Mouse (Mus musculus) forebrain, embryonic 15.5 days (tissue): ENCODE measurements around the gene Phf21a. TPM values are rescaled to one million over a fixed set of nuclear protein-coding genes. Genes with fewer than 3 reads are reported as not detected.
A peak's percentile ranks its signal among the peaks of the same experiment; 100 is the strongest.

Experiments
- ATAC-seq: fragments of 200-750 bp; cut with Nextera tagmentation; replicated peaks from 2 replicates; pipeline ENCODE4 v1.8.0; 2017; ENCODE audit warnings: mild to moderate bottlenecking, moderate TSS enrichment, moderate library complexity
- H3K27ac ChIP-seq: fragments of 300-500 bp; sonication (generic); replicated peaks from 2 replicates; pipeline ENCODE4 v1.5.1; 2015; ENCODE audit warnings: mild to moderate bottlenecking, inconsistent platforms
- H3K27me3 ChIP-seq: fragments of 300-500 bp; sonication (generic); 2 replicates; pipeline ENCODE4 v1.6.1; 2015; ENCODE audit warnings: inconsistent platforms
- H3K36me3 ChIP-seq: fragments of 300-500 bp; sonication (generic); 2 replicates; pipeline ENCODE4 v1.6.1; 2015; ENCODE audit warnings: mild to moderate bottlenecking, inconsistent platforms
- H3K4me1 ChIP-seq: fragments of 300-500 bp; sonication (generic); 2 replicates; pipeline ENCODE4 v1.6.1; 2015; ENCODE audit warnings: inconsistent platforms
- H3K4me2 ChIP-seq: fragments of 300-500 bp; sonication (generic); replicated peaks from 2 replicates; pipeline ENCODE4 v1.6.1; 2015; ENCODE audit warnings: mild to moderate bottlenecking, inconsistent platforms
- H3K4me3 ChIP-seq: fragments of 300-500 bp; sonication (generic); 2 replicates; pipeline ENCODE4 v1.5.1; 2015; ENCODE audit warnings: mild to moderate bottlenecking, inconsistent platforms
- H3K9ac ChIP-seq: fragments of 300-500 bp; sonication (generic); replicated peaks from 2 replicates; pipeline ENCODE4 v1.6.1; 2015; ENCODE audit warnings: mild to moderate bottlenecking, inconsistent platforms
- H3K9me3 ChIP-seq: fragments of 300-500 bp; sonication (generic); 2 replicates; pipeline ENCODE4 v1.6.1; 2016; ENCODE audit warnings: inconsistent platforms
- WGBS: fragments of 180-500 bp; shearing (Covaris S2); methylation state at CpG from one replicate; pipeline ENCODE4 v1.1.7; 2015; ENCODE audit warnings: mixed read lengths; 5-methylcytosine and 5-hydroxymethylcytosine counted together
- polyA plus RNA-seq: library from polyadenylated mRNA; unstranded; fragments of >200 nt; fragmentation: Nextera tagmentation; extraction: Ambion mirVana; gene quantifications from 2 replicates; pipeline ENCODE4 v1.2.1, GENCODE M21; 2015

The Phf21a gene
- polyA plus RNA-seq, 1 experiment from 2014 or later: 46.8 TPM

GRCm38 (mm10) chr2:92183613-92184076, 90.7 kb downstream of the Phf21a start:
- no peaks in the 10 kb centered on the region for H3K36me3 ChIP-seq
- H3K4me2 ChIP-seq: peak overlapping the region; percentile 96
- H3K4me3 ChIP-seq: peak overlapping the region; percentile 94
- no peaks in the 10 kb centered on the region for H3K9me3 ChIP-seq
- H3K4me1 ChIP-seq: peaks cover 36% of the 10 kb centered on the region
- peak; percentile 83 for ATAC-seq
- 2% methylated on average over 35 of the region's 40 CpGs for WGBS
- peak overlapping the region; percentile 87 for H3K9ac ChIP-seq
- peak overlapping the region; percentile 100 for H3K27ac ChIP-seq
- H3K27me3 ChIP-seq: no peaks in the 10 kb centered on the region

DNA sequence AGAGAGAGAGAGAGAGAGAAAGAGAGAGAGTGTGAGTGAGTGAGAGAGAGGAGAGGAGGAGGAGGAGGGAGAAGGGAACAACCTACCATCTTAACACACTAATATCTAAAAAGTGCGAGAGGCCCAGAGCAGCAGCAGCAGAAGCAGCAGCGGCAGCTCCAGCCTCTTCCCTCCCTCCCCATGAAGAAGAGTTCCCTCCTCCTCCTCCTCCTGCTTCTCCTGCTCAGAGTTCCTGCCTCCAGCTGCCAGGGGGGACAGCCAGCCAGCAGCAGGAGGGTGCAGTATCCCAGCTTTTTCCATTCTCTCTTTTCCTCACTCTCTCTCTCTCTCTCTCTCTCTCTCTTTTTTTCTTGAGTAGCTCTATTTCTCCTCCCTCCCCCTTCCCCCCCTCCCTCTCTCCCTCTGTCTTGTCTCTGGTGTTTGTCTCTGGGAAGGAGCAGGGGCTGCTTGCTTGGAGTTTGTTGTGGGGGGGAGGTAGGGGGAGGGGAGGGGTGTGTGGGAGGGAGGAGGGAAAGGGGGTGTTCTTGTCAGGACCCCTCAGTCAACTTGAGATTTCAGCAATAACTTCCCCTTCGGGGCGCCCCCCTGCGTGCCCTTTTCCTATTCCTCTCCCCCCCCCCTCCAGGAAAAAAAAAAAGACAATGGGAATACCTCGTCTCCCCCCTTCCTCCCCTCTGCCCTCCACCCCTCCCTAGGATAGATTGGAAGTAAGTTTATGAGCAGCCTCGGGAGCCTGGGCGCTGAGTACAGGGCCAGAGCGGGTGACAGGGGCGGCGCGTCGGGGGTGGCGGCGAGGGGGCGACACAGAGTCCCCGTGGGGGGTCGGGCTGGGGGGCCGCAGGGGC, 91.4 kb downstream of the Phf21a start:
- peak; percentile 38 for ATAC-seq
- Histone ChIP-seq H3K4me2 (peak overlapping the region; percentile 96), H3K4me3 (peak overlapping the region; percentile 94), H3K9me3 (no peaks in the 10 kb centered on the region), H3K27ac (peak overlapping the region; percentile 100), H3K9ac (peak overlapping the region; percentile 87), H3K27me3 (no peaks in the 10 kb centered on the region), H3K4me1 (peaks cover 43% of the 10 kb centered on the region), H3K36me3 (no peaks in the 10 kb centered on the region)
- under 1% methylated on average over 19 of the region's 19 CpGs for WGBS

DNA sequence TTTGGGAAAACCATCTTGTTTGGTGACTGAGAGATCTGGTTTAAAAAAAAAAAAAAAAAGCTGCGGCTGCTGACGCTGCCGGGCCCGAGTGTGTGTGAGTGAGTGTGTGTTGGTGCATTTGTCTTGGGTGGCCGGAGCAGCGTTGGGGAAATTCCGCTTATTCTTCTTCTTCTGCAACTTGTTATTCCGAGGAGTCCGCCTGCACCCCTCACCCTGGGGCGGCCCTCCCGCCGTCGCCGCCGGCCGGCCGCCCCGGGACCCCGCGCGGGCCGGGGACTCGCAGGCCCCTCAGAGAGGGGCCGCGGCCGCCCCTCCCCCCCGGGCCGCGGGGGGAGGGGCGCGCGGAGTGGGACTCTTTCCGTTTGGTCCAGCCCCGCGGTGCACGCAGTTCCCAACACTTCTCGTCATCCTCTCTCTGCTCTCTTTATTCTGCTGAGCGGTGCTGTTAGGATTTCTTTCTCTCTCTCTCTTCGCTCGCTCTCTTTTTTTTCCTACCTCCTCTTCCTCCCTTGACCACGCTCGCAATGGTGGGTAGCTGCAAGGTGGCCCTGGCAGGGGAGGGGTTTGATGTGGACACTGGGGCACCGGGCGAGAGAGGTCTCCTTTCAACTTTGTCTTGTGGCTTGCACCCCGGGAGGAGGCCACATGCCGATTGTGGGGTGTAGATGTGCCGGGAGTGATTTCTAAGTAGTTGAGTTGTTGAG, 92.3 kb downstream of the Phf21a start:
- ATAC-seq: peak; percentile 49
- 0% methylated on average over 43 of the region's 47 CpGs for WGBS

GRCm38 (mm10) chr2:92185766-92186450, 93.0 kb downstream of the Phf21a start:
- Histone ChIP-seq H3K36me3 (no peaks in the 10 kb centered on the region), H3K9ac (peak overlapping the region; percentile 87), H3K27ac (peak overlapping the region; percentile 100), H3K4me2 (peak overlapping the region; percentile 96), H3K27me3 (no peaks in the 10 kb centered on the region), H3K4me1 (peaks cover 56% of the 10 kb centered on the region), H3K4me3 (peak overlapping the region; percentile 94), H3K9me3 (no peaks in the 10 kb centered on the region)
- 3% methylated on average over 11 of the region's 11 CpGs for WGBS
- no peak for ATAC-seq

More for the DNA sequence above, 92.3 kb downstream of the Phf21a start:
- peak overlapping the region; percentile 87 for H3K9ac ChIP-seq
- H3K9me3 ChIP-seq: no peaks in the 10 kb centered on the region
- H3K4me2 ChIP-seq: peak overlapping the region; percentile 96
- peaks cover 50% of the 10 kb centered on the region for H3K4me1 ChIP-seq
- no peaks in the 10 kb centered on the region for H3K27me3 ChIP-seq
- H3K27ac ChIP-seq: peak overlapping the region; percentile 100
- peak overlapping the region; percentile 94 for H3K4me3 ChIP-seq
- H3K36me3 ChIP-seq: no peaks in the 10 kb centered on the region

- Histone ChIP-seq H3K27me3 (no peaks in the 10 kb centered on the region), H3K36me3 (no peaks in the 10 kb centered on the region), H3K4me2 (peak overlapping the region; percentile 96), H3K9ac (0 out of 2 replicates have a peak overlapping the region, but pooled peaks have one; percentile 13), H3K4me1 (peaks cover 56% of the 10 kb centered on the region), H3K27ac (no peak overlapping the region), H3K9me3 (no peaks in the 10 kb centered on the region), H3K4me3 (peak overlapping the region; percentile 94)
- ATAC-seq: no peak
- WGBS: 50% methylated on average over 6 of the region's 6 CpGs
Observed at GRCm38 (mm10) chr2:92187061-92187460, 94.1 kb downstream of the Phf21a start.

DNA sequence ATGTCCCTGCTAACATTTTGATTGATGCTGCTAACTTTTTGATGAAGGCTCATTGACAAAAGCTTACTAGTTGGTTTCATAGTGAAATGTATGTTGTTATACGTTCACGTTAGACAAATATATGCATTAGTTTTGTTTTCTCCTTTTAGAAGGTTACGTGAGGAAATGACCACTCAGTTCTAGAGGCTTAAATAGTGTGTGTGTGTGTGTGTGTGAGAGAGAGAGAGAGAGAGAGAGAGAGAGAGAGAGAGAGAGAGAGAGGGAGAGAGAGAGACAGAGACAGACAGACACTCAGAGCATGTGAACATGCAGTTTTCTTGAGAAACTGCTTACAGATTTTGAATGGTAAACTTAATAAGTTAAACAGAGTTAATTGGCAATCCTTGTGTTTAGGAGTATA, 95.8 kb downstream of the Phf21a start:
- Histone ChIP-seq H3K4me1 (peaks cover 54% of the 10 kb centered on the region), H3K4me3 (0 out of 2 replicates have a peak overlapping the region, but pooled peaks have one; percentile 6)
- WGBS: 47% methylated on average over 3 of the region's 3 CpGs

DNA sequence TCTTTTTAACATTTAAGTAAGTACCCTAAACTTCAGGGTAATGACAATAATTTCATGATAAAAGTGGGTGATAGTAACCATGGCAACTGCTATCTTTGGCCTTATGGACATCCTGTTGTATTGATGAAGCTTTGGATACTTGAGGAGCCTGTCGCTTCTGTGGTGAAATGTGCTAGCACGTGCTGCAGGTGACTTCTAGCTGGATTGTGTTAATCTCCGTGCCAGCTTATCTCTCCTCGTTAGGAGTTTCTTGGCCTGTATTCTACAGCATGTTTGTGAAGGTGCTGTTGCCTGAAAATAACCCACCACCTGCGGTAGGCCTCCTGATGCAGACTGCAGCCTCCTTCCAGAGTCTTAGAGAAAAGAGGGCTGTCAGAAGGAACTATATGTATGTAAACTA, 98.0 kb downstream of the Phf21a start:
- Histone ChIP-seq H3K9ac (no peak overlapping the region), H3K36me3 (no peaks in the 10 kb centered on the region), H3K27ac (no peak overlapping the region), H3K27me3 (no peaks in the 10 kb centered on the region), H3K4me3 (no peak overlapping the region), H3K4me2 (no peak overlapping the region), H3K9me3 (no peaks in the 10 kb centered on the region), H3K4me1 (peaks cover 48% of the 10 kb centered on the region)
- WGBS: 53% methylated on average over 5 of the region's 5 CpGs
- no peak for ATAC-seq

More for the DNA sequence above, 95.8 kb downstream of the Phf21a start:
- H3K4me2 ChIP-seq: peak overlapping the region; percentile 96
- no peaks in the 10 kb centered on the region for H3K9me3 ChIP-seq
- H3K27me3 ChIP-seq: no peaks in the 10 kb centered on the region
- ATAC-seq: no peak
- H3K9ac ChIP-seq: no peak overlapping the region
- no peaks in the 10 kb centered on the region for H3K36me3 ChIP-seq
- H3K27ac ChIP-seq: no peak overlapping the region

- Histone ChIP-seq H3K4me2 (no peak overlapping the region), H3K4me1 (peaks cover 37% of the 10 kb centered on the region), H3K27me3 (no peaks in the 10 kb centered on the region), H3K4me3 (no peak overlapping the region), H3K36me3 (no peaks in the 10 kb centered on the region), H3K27ac (no peak overlapping the region), H3K9me3 (no peaks in the 10 kb centered on the region), H3K9ac (no peak overlapping the region)
- ATAC-seq: peak; percentile 76
- WGBS: 72% methylated on average over 5 of the region's 5 CpGs
Observed at GRCm38 (mm10) chr2:92191826-92192581, 99.1 kb downstream of the Phf21a start.

DNA sequence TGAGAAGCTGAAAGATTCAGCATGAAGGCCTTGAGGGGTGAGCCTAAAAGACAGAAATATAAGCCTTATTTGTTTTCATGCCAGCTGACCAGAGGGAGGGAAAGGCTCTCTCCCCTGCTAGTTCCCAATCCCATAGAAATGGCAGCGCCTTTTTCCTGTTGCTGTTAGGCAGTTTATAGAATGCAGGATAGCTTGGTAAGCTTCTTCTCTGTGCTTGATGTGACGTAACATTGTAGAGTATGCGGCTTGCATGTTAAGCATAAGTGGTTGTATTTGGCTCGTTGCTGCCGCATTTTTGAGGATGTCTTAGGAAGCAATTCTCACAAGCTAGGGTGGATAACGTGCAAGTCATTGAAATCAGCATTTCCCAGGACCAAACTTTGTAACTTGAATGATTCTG, 105.2 kb downstream of the Phf21a start:
- WGBS: 21% methylated on average over 6 of the region's 6 CpGs
- H3K4me2 ChIP-seq: peak overlapping the region; percentile 7

GRCm38 (mm10) chr2:92198747-92199146, 105.8 kb downstream of the Phf21a start:
- H3K36me3 ChIP-seq: no peaks in the 10 kb centered on the region
- H3K27ac ChIP-seq: peak overlapping the region; percentile 85
- H3K9me3 ChIP-seq: no peaks in the 10 kb centered on the region
- peak overlapping the region; percentile 7 for H3K4me2 ChIP-seq
- H3K9ac ChIP-seq: no peak overlapping the region
- no peaks in the 10 kb centered on the region for H3K27me3 ChIP-seq
- H3K4me1 ChIP-seq: peaks cover 26% of the 10 kb centered on the region
- 0 out of 2 replicates have a peak, but pooled peaks have one; percentile 35 for ATAC-seq
- no peak overlapping the region for H3K4me3 ChIP-seq
- WGBS: 49% methylated on average over 7 of the region's 7 CpGs

More for the DNA sequence above, 105.2 kb downstream of the Phf21a start:
- Histone ChIP-seq H3K9me3 (no peaks in the 10 kb centered on the region), H3K27ac (peak overlapping the region; percentile 85), H3K4me1 (peaks cover 26% of the 10 kb centered on the region), H3K4me3 (no peak overlapping the region), H3K27me3 (no peaks in the 10 kb centered on the region), H3K36me3 (no peaks in the 10 kb centered on the region), H3K9ac (peak overlapping the region; percentile 6; the same call in 1 of the 2 replicates)
- no peak for ATAC-seq
